Mouse (Mus musculus): ENCODE measurements around the gene Wipf2.
"Not testable (repeated sequence)": the region's sequence is repeated elsewhere in the genome, so short reads cannot be mapped to it uniquely, and the experiment has no call there.

Wipf2 gene

DNA sequence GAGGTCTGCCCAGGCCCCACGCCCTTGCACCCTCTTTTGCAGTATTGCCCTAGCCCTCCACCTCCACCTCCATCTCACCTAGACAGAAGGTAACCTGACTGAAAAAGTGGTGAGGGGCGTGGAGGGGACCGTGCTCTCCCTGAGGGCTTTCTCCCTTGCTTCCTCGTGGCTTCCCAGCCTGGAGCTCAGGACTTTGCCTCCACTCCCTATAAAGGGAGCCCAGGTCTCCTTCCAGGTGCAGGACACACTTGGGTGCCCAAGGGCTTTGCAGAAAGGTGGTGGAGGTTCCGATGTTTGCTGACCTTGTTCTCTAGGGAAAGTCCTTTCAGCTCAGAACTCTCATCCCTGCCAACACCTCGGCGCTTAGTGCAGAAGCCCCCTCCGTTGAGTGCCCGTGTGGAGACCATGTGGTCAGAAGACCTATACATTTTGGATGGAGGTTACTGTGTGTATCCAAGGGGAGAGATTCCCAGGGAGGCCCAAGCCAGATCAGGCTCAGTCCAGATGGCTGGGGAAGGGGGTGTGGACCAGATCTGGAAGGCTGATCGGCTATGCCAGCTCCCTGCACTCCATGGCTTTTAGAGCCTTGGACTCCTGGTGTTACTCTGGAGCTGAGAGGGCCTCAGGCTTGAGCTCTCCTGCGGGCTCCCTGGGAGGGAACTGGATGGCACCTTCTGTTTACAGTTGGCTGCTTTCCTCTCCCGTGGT, 64.9 kb downstream of the Wipf2 start:
- DNase-seq (ENCODE audit: low read depth, low spot score) = no peak
- no peaks in the 10 kb centered on the region for H3K36me3 ChIP-seq (ENCODE audit: control insufficient read depth, insufficient read depth, low read length, poor library complexity, severe bottlenecking)
- no peaks in the 10 kb centered on the region for H3K27me3 ChIP-seq (ENCODE audit: control insufficient read depth, insufficient read depth, low read length, poor library complexity, severe bottlenecking)

DNA sequence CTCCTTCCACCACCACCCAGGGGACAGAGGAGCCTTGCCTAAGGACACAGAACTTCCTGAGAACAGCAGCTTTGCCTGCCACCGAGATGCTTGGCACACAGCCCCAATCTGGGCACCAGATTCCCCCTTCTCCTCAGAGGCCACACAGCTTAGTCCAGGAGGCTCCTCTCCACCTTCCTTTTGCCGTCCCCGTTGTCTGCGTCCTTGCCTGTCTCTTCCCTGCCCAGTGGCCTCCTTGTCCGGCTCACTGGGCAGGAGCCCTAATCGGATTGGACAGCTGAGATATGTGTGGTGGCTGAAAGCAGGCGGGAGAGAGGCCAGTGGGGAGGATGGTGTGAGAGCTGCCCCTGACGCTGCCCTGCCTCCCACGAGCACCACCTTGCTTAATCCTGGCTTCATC, 66.1 kb downstream of the Wipf2 start:
- no peak for DNase-seq (ENCODE audit: low read depth, low spot score)
- H3K27me3 ChIP-seq (ENCODE audit: control insufficient read depth, insufficient read depth, low read length, poor library complexity, severe bottlenecking) = no peaks in the 10 kb centered on the region
- no peaks in the 10 kb centered on the region for H3K36me3 ChIP-seq (ENCODE audit: control insufficient read depth, insufficient read depth, low read length, poor library complexity, severe bottlenecking)

DNA sequence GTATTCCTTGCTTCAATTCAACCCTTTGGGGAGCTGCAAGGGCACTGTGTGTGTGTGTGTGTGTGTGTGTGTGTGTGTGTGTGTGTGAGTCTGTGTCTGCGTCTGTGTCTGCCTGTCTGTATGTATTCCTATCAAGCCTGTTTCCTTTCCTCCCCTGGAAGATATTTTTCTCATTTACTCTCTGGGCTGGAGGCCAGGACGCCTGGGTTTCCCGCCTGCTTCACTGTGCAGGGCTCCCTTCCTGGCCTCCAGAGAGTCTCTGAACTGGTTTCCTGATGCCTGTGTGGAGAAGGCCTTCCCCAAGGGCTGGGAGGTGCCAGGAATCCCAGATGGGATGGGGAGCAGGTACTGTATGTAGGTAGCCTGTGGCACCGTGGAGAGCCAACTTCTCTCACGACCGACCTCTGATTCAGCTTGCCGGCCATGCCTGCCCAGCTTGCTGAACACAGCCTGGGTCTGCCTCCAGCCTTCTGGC, 66.7 kb downstream of the Wipf2 start:
- Histone ChIP-seq H3K36me3 (ENCODE audit: control insufficient read depth, insufficient read depth, low read length, poor library complexity, severe bottlenecking) (no peaks in the 10 kb centered on the region), H3K27me3 (ENCODE audit: control insufficient read depth, insufficient read depth, low read length, poor library complexity, severe bottlenecking) (no peaks in the 10 kb centered on the region)
- no peak for DNase-seq (ENCODE audit: low read depth, low spot score)

DNA sequence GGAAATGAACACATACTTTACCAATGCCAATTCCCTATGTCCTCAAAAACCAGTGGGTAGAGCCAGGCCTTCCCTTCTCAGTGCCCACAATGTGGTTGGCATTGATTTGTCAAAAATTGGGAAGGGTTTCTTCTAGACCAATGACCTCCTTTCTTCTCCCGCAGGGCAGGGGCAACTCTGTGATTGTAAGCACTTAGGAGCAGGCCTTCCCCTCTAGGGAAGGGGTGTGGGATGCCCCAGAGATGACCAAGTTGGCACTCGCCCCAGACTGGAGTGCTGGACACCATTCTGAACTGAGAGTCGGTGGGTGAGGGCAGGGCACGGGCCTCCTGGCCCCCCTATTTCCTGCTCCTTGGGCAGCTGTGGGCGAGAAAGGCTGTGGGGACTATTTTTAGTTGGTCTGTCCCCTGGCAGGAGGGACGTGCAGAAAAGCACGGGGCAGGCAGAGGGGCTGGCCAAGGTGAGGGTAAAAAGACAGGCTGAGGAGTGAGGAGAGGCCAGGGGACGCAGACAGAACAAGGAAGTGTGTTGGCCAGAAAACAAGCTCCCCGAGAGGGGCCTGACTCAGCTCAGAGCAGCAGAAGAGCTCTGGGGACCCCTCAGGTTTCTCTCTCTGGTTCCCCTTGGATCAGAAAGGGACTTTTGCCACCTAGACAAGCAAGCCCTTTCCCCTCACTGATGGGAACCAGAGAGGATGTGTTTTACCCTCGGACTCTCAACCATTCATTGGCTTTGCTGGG, 67.5 kb downstream of the Wipf2 start:
- no peaks in the 10 kb centered on the region for H3K36me3 ChIP-seq (ENCODE audit: control insufficient read depth, insufficient read depth, low read length, poor library complexity, severe bottlenecking)
- no peaks in the 10 kb centered on the region for H3K27me3 ChIP-seq (ENCODE audit: control insufficient read depth, insufficient read depth, low read length, poor library complexity, severe bottlenecking)
- DNase-seq (ENCODE audit: low read depth, low spot score) = no peak

DNA sequence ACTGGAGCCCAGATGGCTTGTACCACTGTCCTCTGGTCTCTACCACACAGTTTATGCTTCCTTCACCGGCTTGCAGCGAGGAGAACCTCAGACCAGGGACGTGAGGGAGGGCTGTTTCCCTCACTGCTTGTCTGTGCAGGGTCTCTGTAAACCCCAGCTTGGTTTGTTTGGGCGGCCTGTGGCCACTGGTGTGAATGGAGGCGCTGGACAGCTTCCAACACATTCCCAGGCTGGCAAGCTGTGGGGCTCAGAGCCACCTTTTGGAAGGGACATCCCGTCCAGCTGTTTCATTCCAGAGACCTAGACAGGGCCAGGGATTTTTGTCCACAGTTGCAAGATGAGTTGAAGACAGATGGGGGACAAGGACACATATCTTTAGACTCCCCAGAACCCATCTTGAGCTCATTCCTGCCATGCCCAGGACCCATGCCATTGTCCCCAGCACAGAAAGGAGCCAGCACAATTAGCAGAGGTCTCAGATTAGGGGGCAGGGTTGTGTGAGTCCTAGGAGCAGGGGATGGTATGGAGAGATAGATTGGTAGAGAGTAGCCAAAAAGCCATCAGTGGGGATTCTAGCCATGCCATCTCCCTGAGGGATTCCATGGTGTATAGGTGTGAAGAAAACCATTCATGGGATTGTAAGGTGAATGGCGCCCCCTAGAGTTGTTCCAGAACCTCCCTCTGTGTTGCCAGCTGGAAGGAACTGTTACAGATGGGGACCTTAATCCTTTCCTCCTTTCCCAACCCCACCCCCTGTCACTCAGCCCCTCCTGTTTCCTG, 68.3 kb downstream of the Wipf2 start:
- Histone ChIP-seq H3K36me3 (ENCODE audit: control insufficient read depth, insufficient read depth, low read length, poor library complexity, severe bottlenecking) (no peaks in the 10 kb centered on the region), H3K27me3 (ENCODE audit: control insufficient read depth, insufficient read depth, low read length, poor library complexity, severe bottlenecking) (no peaks in the 10 kb centered on the region)
- DNase-seq (ENCODE audit: low read depth, low spot score) = no peak

DNA sequence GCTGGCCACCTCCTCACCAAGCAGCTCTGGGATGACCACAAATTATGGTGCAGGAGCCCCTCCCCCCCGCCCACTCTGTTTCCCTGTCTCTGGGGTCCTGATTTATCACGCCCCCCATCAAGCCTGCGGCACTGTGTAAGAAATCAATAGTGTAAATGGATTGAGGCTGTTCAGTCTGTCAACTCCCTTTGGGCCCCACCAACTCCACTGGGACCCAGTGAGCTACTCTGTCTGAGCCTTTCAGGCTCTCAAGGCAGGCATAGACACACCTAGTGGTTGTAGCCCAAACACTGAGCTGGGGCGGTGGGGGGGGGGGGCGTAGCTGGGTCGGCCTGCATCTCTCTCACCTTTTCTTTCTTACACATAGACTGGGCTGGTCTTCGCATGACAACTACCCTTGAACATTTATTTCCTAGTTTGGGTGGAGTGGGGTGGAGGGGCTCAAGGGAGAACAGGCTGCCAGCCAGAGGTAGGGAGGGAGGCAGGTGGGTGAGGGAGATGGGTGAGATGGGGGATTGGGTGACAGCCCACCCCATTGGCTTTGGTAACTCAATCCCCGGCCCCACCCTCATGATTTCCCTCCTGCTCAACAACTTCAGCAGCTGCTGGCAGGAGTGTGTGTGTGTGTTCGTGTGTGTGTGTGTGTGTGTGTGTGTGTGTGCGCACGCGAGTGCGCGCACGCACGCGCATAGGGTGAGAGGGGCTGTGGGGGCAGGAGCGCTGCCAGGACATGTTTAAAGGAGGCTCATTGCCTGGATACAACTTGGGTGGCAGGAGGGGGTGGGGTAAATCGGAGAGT, 69.1 kb downstream of the Wipf2 start:
- DNase-seq (ENCODE audit: low read depth, low spot score) = no peak
- no peaks in the 10 kb centered on the region for H3K27me3 ChIP-seq (ENCODE audit: control insufficient read depth, insufficient read depth, low read length, poor library complexity, severe bottlenecking)

DNA sequence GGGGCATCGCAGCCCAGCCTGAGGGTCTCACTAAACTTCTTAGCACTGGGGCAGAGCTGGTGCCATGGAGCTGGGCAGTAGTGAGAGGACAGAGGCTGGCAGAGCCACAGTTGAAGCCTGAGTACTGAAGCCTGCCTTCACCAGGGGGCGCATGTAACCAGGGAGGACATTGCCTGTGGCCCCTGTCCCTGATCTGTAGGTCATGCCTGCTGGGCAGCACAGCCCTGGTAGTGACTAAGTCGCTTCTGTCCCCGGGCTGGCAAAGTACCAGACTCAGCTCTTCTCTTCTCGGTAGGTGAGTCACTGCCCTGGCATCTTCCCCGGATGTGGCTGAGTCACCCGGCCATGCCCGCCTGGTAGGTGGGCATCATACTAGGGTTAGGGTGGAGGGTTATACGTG, 69.7 kb downstream of the Wipf2 start:
- no peaks in the 10 kb centered on the region for H3K36me3 ChIP-seq (ENCODE audit: control insufficient read depth, insufficient read depth, low read length, poor library complexity, severe bottlenecking)
- DNase-seq (ENCODE audit: low read depth, low spot score) = peak; percentile 81
- H3K27me3 ChIP-seq (ENCODE audit: control insufficient read depth, insufficient read depth, low read length, poor library complexity, severe bottlenecking) = no peaks in the 10 kb centered on the region

More for the DNA sequence above, 69.1 kb downstream of the Wipf2 start:
- H3K36me3 ChIP-seq (ENCODE audit: control insufficient read depth, insufficient read depth, low read length, poor library complexity, severe bottlenecking) = no peaks in the 10 kb centered on the region

DNA sequence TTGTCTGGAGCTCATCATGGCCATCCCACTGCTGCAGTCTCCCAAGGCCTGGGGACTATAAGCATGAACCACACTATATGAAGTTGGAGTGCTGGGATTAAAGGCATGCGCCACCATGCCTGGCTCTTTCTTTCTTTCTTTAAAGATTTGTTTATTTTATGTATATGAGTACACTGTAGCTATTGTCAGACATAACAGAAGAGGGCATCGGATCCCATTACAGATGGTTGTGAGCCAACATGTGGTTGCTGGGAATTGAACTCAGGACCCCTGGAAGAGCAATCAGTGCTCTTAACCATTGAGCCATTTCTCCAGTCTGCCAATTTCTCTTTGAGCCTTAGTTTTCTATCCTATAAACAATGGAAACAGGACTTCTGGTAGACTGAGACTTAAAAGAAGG, 70.4 kb downstream of the Wipf2 start:
- H3K36me3 ChIP-seq (ENCODE audit: control insufficient read depth, insufficient read depth, low read length, poor library complexity, severe bottlenecking); DNase-seq (ENCODE audit: low read depth, low spot score); H3K27me3 ChIP-seq (ENCODE audit: control insufficient read depth, insufficient read depth, low read length, poor library complexity, severe bottlenecking): not testable (repeated sequence)

DNA sequence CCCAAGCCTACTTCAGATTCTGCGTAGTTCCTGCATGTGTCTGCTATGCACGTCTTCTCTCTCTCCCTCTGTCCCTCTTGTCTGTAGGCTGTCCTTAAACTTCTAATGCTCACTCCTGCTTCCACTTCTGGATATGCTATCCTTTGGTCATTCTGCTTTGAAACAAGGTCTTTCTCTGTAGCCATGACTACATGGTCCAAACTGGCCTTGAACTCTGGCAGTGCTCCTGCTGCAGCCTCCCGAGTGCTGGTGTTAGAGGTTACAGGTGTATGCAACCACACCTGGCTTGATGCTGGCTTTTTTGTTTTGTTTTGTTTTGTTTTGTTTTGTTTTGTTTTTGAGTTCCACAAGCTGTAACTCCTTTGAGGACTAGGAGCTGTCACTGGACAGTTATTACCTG, 70.9 kb downstream of the Wipf2 start:
- no peak for DNase-seq (ENCODE audit: low read depth, low spot score)
- Histone ChIP-seq H3K27me3 (ENCODE audit: control insufficient read depth, insufficient read depth, low read length, poor library complexity, severe bottlenecking) (no peaks in the 10 kb centered on the region), H3K36me3 (ENCODE audit: control insufficient read depth, insufficient read depth, low read length, poor library complexity, severe bottlenecking) (no peaks in the 10 kb centered on the region)

DNA sequence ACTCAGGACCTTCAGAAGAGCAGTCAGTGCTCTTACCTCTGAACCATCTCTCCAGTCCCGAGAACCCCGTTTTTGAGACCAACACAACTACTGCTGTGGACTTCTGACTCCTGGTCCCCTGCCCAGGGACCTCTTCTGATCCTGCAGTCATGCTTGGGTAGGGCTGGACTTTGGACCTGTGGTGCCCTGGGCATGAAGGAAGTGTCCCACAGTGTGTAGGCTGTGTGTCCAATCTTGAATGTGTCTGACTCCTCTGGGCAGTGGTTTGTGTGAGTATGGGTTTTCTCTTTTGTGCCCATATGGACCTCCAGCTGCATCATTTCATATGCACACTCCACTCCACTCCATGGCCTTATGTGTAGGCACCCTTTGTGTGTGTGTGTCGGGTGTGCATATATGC, 71.7 kb downstream of the Wipf2 start:
- H3K36me3 ChIP-seq (ENCODE audit: control insufficient read depth, insufficient read depth, low read length, poor library complexity, severe bottlenecking) = no peaks in the 10 kb centered on the region
- H3K27me3 ChIP-seq (ENCODE audit: control insufficient read depth, insufficient read depth, low read length, poor library complexity, severe bottlenecking) = no peaks in the 10 kb centered on the region
- DNase-seq (ENCODE audit: low read depth, low spot score) = no peak

DNA sequence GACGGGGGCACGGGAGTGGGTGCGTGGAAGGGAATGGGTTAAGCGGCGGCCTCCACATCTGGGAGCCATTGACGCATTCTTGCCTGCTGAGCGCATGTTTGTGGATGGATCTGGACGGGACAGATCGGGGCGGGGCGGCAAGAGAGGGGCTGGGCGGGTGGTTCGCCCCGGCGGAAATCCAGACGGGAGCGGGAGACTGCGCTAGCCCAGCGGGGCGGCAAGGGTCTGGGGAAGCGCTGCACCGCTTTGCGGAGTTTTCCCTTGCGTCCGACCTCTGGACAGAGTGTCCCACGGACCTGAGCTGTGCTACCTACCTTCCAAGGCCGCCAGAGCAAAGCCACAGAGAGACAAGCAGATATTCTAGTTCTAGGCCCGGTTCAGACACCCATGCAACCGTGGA, 72.7 kb downstream of the Wipf2 start:
- no peak for DNase-seq (ENCODE audit: low read depth, low spot score)
- H3K36me3 ChIP-seq (ENCODE audit: control insufficient read depth, insufficient read depth, low read length, poor library complexity, severe bottlenecking) = no peaks in the 10 kb centered on the region
- H3K27me3 ChIP-seq (ENCODE audit: control insufficient read depth, insufficient read depth, low read length, poor library complexity, severe bottlenecking) = no peaks in the 10 kb centered on the region

DNA sequence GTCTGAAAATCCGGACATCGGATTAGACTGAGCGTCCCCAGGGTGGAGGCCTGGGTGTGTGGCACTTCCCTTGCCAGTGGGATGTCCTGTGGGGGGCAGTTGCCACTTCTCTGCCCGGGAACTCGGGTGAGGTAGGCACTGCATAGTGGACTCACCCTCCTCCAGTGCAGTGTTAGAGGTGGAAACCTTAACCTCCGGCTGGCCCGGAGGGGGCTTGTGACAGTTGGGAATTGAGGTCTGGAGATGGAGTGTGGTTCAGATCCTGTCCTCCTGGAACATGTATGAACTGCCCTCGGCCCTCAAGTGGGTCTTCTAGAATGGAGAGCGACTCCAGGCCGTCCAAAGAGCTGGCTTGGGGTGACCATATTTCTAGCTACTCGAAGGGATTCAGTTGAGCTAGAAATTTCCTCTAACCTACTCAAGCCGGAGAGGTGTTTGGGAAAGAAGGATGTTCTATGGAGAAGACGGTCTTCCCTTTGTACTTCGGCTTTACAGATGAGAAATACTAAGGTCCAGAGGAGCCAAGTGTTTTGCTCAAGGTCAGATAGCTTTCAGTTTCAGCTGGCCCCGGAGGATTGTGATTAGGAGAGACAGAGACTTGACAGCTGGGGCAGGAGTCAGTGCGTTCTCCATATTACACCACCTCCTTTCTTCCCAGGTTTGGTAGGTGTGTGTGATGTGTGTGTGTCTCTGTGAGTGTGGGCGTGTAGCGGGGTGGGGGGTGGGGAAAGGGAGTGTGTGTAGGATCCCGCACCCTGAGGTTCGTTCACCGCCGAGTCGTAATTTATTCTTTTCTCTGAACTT, 73.4 kb downstream of the Wipf2 start:
- Histone ChIP-seq H3K27me3 (ENCODE audit: control insufficient read depth, insufficient read depth, low read length, poor library complexity, severe bottlenecking) (no peaks in the 10 kb centered on the region), H3K36me3 (ENCODE audit: control insufficient read depth, insufficient read depth, low read length, poor library complexity, severe bottlenecking) (no peaks in the 10 kb centered on the region)
- no peak for DNase-seq (ENCODE audit: low read depth, low spot score)

DNA sequence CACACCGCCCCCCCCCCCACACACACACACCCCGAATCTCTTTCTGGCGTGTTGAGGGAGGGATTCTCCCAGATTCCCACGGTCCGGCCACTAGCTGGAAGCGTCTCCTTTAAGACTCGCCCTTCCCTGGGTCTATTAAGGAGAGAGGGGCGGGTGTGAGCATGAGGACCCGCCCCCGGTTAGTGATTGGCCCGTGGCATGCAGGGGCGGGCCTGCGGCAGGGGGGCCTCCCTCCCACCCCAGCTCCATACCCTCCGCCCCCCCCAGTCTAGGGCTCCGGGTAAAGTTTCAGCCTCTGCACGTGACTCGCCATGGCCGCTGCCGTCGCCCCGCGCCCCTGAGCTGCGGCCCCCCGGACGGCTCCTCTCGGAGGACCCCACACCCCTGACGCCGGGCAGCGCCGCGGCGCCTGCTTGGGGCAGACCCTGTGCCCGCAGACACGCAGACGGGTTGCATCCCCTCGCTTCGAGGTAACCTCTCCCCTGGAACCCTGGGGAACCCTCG, 74.0 kb downstream of the Wipf2 start:
- DNase-seq (ENCODE audit: low read depth, low spot score) = peak; percentile 92
- Histone ChIP-seq H3K36me3 (ENCODE audit: control insufficient read depth, insufficient read depth, low read length, poor library complexity, severe bottlenecking) (no peaks in the 10 kb centered on the region), H3K27me3 (ENCODE audit: control insufficient read depth, insufficient read depth, low read length, poor library complexity, severe bottlenecking) (no peaks in the 10 kb centered on the region)
